Mouse (Mus musculus) monocyte, adult 5-6 weeks (primary cell): ENCODE results near the gene Brms1l. TPM values are rescaled to one million over a fixed set of nuclear protein-coding genes. Genes with fewer than 3 reads are reported as not detected.

Experiments used
- ATAC-seq: fragments of 153-309, 156-312 bp; replicated peaks from 2 replicates; pipeline ENCODE4 v1.8.0; 2017; ENCODE audit warnings: mild to moderate bottlenecking; ENCODE audit not compliant: low TSS enrichment, insufficient number of reproducible peaks, severe bottlenecking, poor library complexity, low FRiP score
- total RNA-seq: library from RNA; stranded (forward); fragments of 200-1000, 200-491, 200-594 nt; gene quantifications from 3 replicates; pipeline ENCODE4 v1.2.3, GENCODE M21; 2017

Brms1l gene
- total RNA-seq, 1 experiment from 2014 or later: 5.8 TPM

DNA sequence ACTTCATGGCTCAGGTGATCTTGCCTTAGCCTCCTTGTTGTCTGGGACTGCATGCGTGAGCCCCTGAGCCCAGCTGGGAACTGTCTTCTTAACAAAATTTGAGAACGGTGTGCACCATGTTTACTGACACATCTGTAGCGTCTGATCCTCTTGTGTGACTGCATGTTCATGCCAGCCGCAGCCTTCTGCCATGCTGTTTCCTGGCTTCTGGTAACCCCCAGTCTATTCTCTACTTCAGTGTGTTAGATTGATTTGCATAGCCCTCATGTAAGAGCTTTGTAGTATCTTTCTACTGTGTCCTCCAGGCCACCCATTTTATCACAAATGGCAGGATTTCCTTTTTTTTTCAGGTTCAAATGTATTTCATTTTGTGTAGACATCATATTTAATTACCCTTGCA is 11.7 kb downstream of the Brms1l start:
- ATAC-seq: no peak

DNA sequence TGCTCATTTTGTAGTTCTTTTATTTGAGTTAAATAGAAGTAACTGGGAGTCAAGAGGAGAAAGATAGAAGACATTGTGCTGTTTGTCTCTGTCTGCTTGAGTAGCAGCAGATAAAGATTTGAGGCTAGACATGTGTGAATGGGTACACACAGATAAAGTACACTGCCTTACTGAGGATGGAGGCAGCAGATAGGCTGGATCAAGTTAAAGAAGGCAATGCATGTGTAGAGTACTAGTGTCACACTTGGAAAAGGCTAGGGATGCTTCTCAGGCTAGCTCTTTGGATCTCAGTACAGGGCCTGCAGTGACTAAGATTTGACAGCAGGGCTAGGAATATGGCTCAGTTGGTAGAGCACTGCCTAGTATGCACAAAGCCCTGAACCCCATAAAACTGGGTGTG is 14.5 kb downstream of the Brms1l start:
- ATAC-seq: no peak

DNA sequence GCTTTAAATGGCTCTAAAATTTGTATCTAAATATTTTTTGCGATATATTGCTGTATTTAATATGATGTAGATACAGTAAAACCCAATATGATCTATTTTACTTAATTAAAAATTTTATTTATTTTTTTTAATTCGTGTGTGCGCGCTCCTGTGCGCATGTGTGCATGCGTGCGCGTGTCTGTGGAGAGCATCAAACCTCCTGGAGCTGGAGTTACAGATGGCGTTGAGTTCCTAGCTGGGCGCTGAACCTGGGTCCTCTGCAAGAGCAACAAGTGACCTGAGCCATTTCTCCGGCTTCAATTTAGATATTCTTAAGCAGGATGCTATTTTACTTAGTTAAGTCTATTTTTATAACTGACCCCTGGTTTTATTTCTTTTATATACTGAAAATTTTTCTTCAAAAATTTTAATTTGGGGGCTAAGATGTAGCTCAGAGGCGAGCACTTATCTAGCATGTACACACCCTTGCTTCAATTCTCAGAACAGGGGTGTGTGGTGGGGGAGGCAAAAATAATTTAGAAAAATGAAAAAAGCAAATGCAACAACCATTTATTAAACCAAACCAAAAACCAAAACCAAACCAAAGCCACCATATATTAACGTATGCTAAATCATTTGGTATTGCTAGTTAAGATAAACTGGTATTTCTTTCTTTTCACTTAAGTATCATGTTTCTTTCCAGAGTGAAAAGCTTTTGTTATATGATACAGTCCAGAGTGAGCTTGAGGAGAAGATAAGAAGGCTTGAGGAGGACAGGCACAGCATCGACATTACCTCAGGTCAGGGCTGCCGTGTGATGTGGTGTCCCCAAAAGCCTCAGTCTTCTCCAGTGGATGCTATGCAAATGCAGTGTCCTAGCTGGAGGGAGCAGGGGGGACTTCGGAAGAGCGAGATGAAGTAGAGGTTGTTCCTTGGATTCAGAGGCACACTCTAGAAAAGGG is 23.6 kb downstream of the Brms1l start:
- no peak for ATAC-seq

DNA sequence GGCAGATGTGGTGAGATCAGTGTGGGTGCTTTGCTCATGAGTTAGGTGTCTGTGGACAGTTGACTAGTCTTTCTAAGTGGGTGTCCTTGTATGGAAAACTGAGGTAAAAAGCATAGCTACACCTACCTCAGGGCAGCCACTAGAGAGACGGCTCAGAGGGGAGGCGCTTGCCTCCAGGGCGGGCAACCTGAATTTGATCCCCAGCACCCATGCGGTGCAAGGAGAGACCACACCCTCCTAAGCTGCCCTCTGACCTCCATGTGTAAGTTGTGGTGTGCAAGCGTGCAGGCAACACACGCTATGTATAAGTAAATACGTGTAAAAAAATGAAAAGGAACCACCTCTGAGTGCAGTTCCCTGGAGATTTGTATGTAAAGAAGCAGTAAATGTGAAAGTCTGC is 24.5 kb downstream of the Brms1l start:
- ATAC-seq: no peak

DNA sequence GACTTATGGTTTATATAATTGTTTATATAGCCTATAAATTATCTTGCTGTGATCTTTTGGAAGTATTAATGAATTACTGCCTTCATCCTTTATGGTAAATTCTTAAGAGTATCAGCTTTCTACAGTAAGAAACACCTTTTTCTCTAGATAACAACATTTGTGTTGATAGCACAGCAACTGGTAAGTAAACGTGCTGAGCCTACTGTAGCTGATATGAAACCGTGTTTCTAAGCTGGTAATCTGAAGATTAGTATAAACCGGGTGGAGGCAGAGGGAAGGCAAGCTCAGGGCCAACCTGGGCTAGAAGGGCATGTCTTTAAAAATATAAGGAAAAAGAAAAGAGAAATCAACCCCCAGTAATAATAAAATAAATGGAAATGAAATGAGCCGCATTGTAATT is 31.6 kb downstream of the Brms1l start:
- ATAC-seq: no peak

DNA sequence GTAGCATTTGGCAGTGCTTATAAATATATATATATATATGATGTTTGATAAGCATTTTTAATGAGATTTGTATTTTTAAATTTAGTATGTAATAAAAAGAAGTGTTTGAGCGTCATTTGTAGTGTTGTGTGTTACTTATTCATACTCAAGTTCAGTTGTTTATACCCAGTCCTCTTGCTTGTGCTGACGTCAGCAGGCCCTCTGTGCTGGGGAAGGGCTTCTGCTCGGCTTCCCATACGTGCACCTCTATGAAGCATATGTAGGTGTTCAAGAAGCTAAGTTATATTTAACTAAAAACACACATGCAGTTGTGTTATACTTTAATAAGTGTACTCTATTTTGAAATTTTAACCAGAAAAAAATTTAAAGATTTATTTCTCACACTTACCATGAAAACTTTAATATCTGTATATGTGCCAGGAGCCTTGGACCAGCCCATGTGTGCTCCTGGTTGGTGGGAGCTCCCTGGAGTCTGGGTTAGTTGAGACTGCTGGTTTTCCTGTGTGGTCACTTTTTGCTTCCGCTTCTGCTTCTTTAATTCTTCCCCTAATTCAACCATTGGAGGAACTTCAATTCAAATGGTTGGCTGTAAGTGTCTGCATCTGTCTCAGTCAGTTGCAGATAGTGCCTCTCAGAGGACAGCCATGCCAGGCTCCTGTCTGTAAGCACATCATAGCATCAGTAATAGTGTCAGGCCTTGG is 33.6 kb downstream of the Brms1l start:
- no peak for ATAC-seq

DNA sequence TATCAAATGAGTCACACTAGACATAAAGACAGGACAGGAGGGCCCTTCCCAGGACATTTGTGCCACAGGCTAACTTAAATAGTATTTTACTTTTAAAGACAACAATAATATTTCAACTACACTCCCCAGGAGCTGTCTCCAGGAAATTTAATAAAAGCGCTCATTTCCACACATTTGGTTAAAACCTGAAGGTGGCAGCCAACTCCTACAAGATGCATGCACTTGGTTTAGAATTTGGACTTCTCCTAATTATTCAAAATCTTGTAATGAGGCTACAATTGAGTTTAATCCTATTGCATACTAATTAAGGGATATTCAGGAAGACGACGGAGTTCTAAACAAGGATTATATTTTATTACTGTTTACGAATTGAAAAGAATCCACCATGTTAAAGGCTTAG is 49.3 kb downstream of the Brms1l start:
- no peak for ATAC-seq

DNA sequence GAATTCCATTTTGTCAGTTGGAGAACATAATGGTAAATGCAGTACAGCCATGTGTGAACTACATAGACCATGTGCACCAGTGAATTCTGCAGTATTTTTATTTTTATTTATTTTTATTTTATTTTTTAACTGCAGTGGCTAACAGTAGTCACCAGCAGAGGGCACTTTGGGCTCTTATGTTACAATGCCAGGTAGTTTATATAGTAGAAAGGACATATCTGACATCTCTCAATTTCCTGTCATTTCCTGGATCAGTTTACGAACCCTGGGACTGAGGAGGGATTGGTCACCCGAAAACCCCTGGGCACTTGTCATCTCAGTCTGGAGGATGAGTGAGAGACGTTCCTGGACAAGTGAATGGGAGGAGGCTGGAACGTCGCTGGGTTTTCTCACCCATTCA is 52.4 kb downstream of the Brms1l start:
- ATAC-seq: no peak

DNA sequence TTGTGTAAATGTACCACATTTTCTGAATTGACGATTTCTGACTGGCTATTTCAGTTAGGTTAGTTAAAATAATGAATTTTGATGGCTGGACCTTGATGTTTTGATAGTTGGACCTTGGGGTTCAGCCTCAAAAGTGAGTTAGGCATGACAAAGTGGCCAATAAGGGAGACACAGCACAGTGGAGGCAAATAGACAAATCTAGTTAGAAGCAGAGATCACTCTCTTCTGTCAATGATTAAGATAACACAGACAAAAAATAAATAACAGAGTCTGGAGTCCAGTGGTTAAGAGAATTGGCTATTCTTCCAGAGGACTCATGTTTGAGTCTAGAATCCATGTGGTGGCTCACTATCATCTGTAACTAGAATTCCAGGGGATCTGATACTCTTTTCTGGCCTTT is 68.7 kb downstream of the Brms1l start:
- no peak for ATAC-seq

DNA sequence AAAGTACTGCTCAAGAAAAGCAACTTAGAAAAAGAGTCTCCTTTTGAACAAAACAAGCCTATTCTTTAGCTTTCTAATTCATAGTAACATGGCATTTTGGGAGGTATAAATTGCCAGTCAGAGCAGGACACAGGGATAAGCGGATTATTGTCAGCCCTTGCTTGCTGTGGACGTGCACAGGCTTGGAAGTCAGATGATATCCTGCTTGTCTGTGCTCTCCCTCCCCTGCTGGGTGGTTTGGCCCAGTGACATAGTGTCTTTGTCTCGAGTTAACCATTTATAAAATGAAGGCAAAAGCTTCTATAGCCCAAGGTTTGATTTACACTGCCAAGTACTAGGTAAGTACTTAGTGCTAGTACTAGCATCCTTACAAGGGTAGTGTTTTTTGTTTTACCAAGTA is 76.0 kb downstream of the Brms1l start:
- no peak for ATAC-seq

DNA sequence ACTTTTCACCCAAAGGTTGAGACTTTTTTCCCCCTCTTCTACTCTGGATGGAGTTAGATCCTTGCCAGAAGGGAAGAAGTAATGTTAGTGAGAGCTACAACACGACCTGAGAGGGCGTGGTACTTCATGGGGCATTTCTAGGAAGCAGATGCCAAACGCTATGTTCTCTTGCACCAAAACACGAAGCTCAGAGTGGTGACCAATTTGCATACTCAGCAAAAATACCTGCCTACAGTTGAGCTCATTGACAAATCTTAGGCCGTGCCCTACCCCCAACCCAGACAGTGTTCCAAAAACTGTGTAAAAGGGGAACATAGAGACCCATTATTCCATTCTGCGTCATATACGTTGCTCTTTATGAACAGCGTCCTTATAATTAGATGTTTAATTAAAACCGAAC is 77.1 kb downstream of the Brms1l start:
- no peak for ATAC-seq

DNA sequence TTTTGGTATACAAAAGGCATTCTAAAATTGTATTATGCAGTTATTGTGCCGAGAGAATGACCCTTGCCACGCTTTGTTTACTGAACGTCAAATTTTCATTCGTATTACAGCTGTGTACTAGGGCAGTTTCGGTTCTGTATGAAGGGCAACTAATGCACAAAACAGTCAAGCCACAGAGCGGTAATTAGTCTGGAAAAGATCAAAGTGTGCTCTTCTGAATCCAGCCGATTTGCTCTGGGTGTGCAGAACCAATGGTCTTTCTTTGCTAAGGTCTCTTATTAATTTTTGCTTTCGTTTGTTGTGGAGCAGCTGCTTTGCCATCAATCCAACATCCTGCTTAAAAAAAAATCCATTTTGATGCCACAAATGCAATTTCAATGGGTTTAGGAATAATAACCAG is 80.1 kb downstream of the Brms1l start:
- no peak for ATAC-seq

DNA sequence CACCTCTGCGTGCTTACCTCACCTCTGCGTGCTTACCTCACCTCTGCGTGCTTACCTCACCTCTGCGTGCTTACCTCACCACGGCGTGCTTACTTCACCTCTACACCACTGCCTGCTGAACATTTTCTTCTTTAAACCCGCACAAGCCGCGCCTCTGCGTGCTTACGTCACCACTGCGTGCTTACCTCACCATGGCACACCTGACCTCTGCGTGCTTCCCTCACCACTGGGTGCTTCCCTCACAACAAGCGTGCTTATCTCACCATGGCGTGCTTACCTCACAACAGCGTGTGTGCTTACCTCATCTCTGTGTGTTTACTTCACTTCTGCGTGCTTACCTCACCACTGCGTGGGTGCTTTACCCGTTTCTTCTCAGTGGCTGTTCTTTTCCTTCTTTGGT is 80.9 kb downstream of the Brms1l start:
- ATAC-seq: no peak

Other genes with a start within 250 kb of the Brms1l start
- gene Insm2, start 236.9 kb upstream of the Brms1l start, total RNA-seq: not detected in 3 replicates
- 27.0 to 55.5 TPM (median 30.2 TPM) in 3 replicates for gene Ralgapa1, start 15.2 kb upstream of the Brms1l start, total RNA-seq